Mouse (Mus musculus) embryonic stem cell, embryonic (primary cell): ENCODE measurements at regions not wholly inside any gene's neighbourhood (a gene's known extent, or its start where the extent isn't known, plus 50 kb on each side); places are given as distances from the start of the nearest gene placed in this dataset.

Source experiments
- CTCF ChIA-PET, 4 experiments: fragments of 300-600 bp in 2 of 4; fragments of 350-600 bp in 2 of 4; sonication (Branson Sonifier 250); formaldehyde crosslinking; loops; one replicate each; lab custom pipeline; 2022; ENCODE audit warnings: inconsistent platforms in 2 of 4; lab: Charles Lee
- POLR2A ChIA-PET, 4 experiments: fragments of 300-600 bp in 2 of 4; fragments of 350-600 bp in 2 of 4; sonication (Branson Sonifier 250); formaldehyde crosslinking; loops; one replicate each; lab custom pipeline; 2022; ENCODE audit warnings: antibody characterized with exemption in 4 of 4, inconsistent platforms in 1 of 4; lab: Charles Lee

DNA sequence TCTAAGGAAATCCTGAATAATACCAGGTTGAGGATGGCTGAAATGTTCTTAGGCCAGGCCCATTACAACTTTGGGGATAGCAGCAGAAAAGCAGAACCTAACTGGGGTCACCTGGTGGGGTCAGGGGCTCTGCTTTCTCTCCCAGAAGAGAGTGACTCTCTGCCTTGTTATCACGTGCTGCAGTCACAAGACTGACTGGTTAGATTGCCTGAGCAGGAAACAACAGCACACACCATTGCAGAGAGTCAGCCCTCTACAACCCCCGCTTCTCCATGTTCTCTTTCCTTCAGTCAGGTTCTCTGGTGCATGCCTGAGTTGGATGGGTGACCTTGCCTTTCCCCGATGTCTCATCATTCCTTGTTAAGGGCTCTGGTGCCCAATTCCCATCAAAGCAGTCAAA lies 91.2 kb upstream of the Hsd17b12 start:
- POLR2A ChIA-PET = interaction anchor here in 1 of 4 experiments (1.0 kb wide), 1 partner anchor 14 kb away, joined by 3 read pairs; no protein-coding TSS in a partner anchor
- CTCF ChIA-PET = no interaction called here

- POLR2A ChIA-PET = interaction anchor here (0.6 to 1.9 kb wide), 20 partner anchors 9 to 493 kb away, joined by 3 to 10 read pairs (median 4); partner anchors contain the start of gene Hsd17b12 (in 1 of the 4)
- CTCF ChIA-PET = interaction anchor here in 3 of 4 experiments (0.6 to 1.6 kb wide), 11 partner anchors 17 to 1030 kb away, joined by 3 to 5 read pairs (median 4); no protein-coding TSS in a partner anchor
These were observed 89.2 kb upstream of the Hsd17b12 start for GRCm38 (mm10) chr2:94246851-94247471.

- ChIA-PET POLR2A (interaction anchor here (0.6 to 1.9 kb wide), 14 partner anchors 9 to 655 kb away, joined by 3 to 9 read pairs (median 5); no protein-coding TSS in a partner anchor), CTCF (interaction anchor here in 3 of 4 experiments (0.6 to 1.9 kb wide), 16 partner anchors 11 to 1029 kb away, joined by 3 to 10 read pairs (median 4); partner anchors contain the start of gene Ext2 (in 1 of the 3))
These were observed 88.4 kb upstream of the Hsd17b12 start for GRCm38 (mm10) chr2:94246180-94246611.

DNA sequence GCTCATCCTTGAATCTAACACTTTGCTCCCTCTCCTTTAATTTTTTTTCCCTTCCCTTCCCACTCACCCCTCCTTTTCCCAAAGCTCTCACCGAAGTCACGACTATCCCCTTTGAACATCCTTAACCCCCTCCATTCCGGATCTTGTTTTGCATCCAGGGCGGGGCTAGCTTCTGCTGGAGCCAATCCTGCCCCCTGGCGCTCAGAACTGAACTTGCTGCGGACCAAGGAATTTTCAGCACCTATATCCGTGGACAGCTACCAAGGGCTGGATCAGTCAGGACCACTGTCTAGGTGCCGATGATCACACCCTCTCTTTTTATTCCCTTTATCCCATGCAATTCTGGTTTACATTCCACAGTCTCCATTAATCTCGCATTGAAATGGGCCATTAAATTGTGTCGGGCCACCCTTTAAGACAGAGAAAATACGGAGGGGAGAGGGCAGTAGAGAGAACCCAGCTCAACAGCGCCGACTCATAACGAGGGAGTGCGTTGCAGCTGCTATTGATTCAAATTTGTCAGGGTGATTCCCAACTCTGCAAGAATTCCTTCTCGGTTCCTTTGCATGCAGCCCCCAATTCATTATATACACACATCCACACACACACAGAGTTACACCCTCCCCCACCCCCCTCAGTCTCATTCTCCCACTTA lies 87.7 kb upstream of the Hsd17b12 start:
- POLR2A ChIA-PET = interaction anchor here in 3 of 4 experiments (0.6 to 2.2 kb wide), 13 partner anchors 10 to 209 kb away, joined by 3 to 8 read pairs (median 3); partner anchors contain the start of genes Hsd17b12 (in 3 of the 3) and Ttc17 (in 1 of the 3)

DNA sequence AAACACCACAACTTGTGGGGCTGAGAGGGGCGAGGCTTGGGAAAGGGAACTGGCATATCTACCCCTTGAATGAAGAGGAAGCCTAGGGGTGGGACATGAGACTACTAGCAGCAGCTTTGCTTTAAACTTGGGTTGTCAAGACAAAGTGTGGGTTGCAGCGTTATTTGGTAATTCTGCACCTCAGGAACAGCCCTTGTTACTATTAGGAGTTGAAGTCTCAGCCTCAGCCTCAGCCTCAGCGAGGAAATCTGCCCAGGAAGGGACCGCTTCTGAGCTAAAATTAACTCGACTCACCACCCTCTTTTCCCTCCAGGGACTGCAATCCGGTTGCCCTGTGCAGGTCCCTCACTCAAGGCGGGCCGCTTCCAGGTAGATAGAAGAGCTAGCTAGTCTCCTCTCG lies 86.4 kb upstream of the Hsd17b12 start:
- ChIA-PET POLR2A (interaction anchor here in 2 of 4 experiments (0.6 to 2.2 kb wide), 6 partner anchors 19 to 302 kb away, joined by 3 to 8 read pairs (median 4); partner anchors contain the start of gene Hsd17b12 (in 1 of the 2)), CTCF (interaction anchor here (0.8 to 1.9 kb wide), 6 partner anchors 9 to 385 kb away, joined by 3 to 10 read pairs (median 8); no protein-coding TSS in a partner anchor)

More for the DNA sequence above, 87.7 kb upstream of the Hsd17b12 start:
- CTCF ChIA-PET = interaction anchor here (0.5 to 1.9 kb wide), 37 partner anchors 8 to 459 kb away, joined by 3 to 10 read pairs (median 4); partner anchors contain the start of genes Ext2 (in 1 of the 4) and Hsd17b12 (in 1 of the 4)

- ChIA-PET POLR2A (interaction anchor here in 2 of 4 experiments (0.6 to 2.2 kb wide), 5 partner anchors 10 to 331 kb away, joined by 3 to 8 read pairs (median 4); partner anchors contain the start of gene Hsd17b12 (in 1 of the 2)), CTCF (interaction anchor here (0.6 to 0.9 kb wide), 5 partner anchors 13 to 345 kb away, joined by 3 to 5 read pairs (median 3); no protein-coding TSS in a partner anchor)
These were observed 85.5 kb upstream of the Hsd17b12 start for GRCm38 (mm10) chr2:94243053-94243916.

GRCm38 (mm10) chr2:94242406-94243052 lies 84.8 kb upstream of the Hsd17b12 start:
- ChIA-PET POLR2A (interaction anchor here in 3 of 4 experiments (0.6 to 2.4 kb wide), 12 partner anchors 10 to 330 kb away, joined by 3 to 9 read pairs (median 4); partner anchors contain the start of gene Hsd17b12 (in 1 of the 3)), CTCF (interaction anchor here in 3 of 4 experiments (0.6 to 0.7 kb wide), 5 partner anchors 17 to 371 kb away, joined by 3 to 16 read pairs (median 4); no protein-coding TSS in a partner anchor)

DNA sequence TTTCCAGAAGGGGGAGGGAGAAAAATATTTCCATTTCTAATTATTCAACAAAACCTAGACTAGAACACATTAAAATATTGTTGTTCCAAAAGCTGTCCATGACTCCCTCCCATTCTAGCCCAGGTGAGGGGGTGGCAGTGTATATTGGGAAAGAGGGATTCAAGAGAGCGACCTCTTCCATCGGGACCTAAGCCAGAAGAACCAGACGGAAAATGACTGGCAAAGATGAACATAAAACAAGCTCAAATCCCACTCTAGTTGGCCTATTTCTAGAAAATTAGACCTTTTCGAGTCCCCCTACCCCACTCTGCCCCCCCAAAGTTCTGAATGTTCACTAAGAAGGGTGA lies 84.3 kb upstream of the Hsd17b12 start:
- ChIA-PET POLR2A (interaction anchor here in 3 of 4 experiments (0.6 to 3.6 kb wide), 18 partner anchors 11 to 197 kb away, joined by 3 to 20 read pairs (median 3); partner anchors contain the start of gene Hsd17b12 (in 2 of the 3)), CTCF (interaction anchor here (0.6 to 0.8 kb wide), 8 partner anchors 16 to 371 kb away, joined by 3 to 16 read pairs (median 4); no protein-coding TSS in a partner anchor)

GRCm38 (mm10) chr2:94241301-94242050 lies 83.7 kb upstream of the Hsd17b12 start:
- CTCF ChIA-PET = interaction anchor here (0.6 to 0.8 kb wide), 6 partner anchors 16 to 239 kb away, joined by 3 to 5 read pairs (median 4); no protein-coding TSS in a partner anchor
- POLR2A ChIA-PET = interaction anchor here (0.6 to 3.6 kb wide), 18 partner anchors 11 to 599 kb away, joined by 3 to 20 read pairs (median 4); partner anchors contain the start of genes Hsd17b12 (in 2 of the 4) and Alx4 (in 1 of the 4)

DNA sequence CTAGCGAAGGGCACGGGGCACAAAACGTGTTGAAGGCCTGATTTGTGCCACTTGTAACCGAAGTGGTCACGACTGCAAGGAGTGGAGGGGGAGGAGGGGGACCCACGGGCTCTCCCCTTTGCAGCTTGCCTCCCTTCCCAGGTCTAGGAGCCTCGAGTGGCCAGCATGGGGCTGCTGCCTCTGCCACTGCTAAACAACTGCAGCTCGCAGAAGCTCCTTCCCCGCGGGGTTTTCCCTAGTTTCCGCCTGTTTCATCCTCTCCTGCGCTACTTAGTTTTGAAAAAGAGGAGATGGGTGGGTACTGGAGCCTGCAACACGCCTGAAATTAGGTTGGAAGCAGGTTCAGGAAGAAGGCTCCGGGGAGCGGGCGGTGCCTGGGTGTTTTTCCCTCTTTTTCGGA lies 82.6 kb upstream of the Hsd17b12 start:
- CTCF ChIA-PET = no interaction called here
- POLR2A ChIA-PET = interaction anchor here (0.7 to 3.6 kb wide), 10 partner anchors 20 to 1727 kb away, joined by 3 to 20 read pairs (median 4); partner anchors contain the start of genes Hsd17b12 (in 2 of the 4) and Alx4 (in 1 of the 4)

DNA sequence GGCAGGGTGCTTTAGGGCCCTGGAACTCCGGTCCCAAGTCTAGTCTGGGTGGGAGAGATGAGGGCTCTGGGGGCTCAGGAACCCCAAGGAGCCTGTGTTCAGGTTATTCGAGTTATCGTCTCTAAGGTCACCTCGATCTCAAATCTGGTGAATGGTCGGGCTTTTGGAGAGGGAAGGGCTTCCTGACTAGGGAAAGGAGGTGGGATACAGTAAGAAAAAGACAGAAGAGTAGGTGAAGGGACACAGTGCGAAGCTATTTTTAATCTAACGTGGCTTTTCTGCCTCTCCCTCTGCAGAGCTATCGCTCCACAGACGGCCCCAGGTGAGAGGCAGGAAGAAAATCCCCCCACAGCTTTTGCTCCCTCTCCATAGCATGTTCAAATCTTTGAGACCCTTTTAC lies 81.8 kb upstream of the Hsd17b12 start:
- POLR2A ChIA-PET = interaction anchor here in 3 of 4 experiments (0.7 to 3.6 kb wide), 8 partner anchors 20 to 96 kb away, joined by 3 to 20 read pairs (median 3); partner anchors contain the start of gene Hsd17b12 (in 2 of the 3)
- CTCF ChIA-PET = interaction anchor here in 2 of 4 experiments (0.6 to 1.4 kb wide), 2 partner anchors 9 to 185 kb away, joined by 3 to 10 read pairs; no protein-coding TSS in a partner anchor

DNA sequence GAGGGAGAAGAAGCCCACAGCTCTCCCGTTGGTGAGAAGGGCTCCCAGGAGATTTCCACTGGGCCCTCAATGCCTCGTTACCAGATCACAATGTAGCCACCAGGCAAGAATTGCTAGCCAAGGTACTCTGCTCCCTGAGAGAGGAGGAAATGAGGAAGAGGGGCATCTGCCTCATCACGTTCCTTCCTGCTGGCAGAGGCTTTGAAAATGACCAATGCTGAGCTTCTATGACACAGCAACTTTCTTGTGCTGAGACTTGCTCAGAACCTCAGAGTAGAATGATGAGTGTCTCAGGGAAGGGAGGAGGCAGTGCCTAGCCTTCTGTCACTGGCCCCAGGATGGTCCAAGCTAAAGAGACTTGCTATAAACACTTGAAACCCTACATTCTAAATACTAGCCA lies 78.7 kb upstream of the Hsd17b12 start:
- ChIA-PET POLR2A (interaction anchor here in 1 of 4 experiments (2.2 kb wide), 1 partner anchor 11 kb away, joined by 8 read pairs; no protein-coding TSS in a partner anchor), CTCF (no interaction called here)

DNA sequence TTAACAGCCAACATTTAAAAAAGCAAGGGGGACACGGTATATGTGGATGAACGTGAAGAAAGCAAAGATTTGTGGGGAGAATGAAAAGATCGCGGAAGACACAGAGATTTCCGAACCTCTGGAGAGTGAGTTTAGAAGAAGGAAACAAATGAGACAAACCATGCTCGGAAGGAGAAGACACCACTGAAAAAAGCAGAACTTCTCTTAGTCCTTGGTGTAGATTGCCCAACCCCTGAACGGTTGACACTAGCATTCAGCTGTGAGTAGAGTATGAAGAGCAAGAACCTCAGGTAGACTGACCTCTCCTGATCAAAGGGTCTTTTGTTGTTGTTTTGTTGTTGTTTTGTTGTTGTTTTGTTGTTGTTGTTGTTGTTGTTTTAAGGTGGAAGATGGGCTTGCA lies 75.8 kb upstream of the Hsd17b12 start:
- POLR2A ChIA-PET = no interaction called here
- CTCF ChIA-PET = no interaction called here

DNA sequence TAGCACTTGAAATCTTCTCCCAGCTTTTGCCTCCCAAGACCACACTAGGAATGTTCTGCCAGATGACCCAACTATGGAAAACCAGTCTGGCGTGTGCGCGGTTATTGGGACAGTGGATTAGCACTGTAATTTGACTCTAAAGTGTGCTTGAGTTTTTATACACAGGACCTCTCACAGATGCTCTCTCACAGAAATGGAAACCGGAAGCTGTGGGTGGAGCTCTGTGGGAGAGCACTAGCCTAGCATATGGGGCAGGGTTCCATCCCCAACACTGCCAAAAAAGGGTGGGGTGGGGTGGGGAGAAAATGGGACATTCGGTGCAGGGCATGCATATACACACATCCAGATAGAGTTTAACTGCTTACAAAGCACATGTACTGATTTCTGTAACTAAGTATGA lies 61.7 kb upstream of the Hsd17b12 start:
- POLR2A ChIA-PET = interaction anchor here in 3 of 4 experiments (0.5 to 1.4 kb wide), 5 partner anchors 20 to 70 kb away, joined by 3 to 4 read pairs (median 3); no protein-coding TSS in a partner anchor
- CTCF ChIA-PET = interaction anchor here in 2 of 4 experiments (1.2 to 1.6 kb wide), 2 partner anchors 26 kb away, joined by 3 to 4 read pairs; no protein-coding TSS in a partner anchor

DNA sequence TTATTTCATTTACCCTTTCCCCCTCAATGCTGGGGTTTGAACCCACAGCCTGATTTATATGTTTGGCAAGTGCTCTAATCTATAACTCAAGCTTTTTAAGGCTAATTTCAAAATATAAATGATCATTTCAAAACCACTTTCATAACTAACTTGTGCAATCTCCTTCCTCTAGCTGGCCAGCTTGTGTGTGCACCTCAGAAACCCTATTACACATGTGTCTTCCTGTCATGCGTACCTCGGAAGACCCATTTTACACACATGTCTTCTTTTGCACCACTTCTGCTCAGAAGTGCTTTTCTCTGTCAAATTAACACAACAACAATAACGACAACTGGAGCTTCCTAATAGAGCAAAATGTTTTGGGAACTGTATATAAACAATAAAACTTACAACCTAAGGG lies 59.7 kb upstream of the Hsd17b12 start:
- CTCF ChIA-PET = no interaction called here
- POLR2A ChIA-PET = interaction anchor here in 1 of 4 experiments (1.2 kb wide), 1 partner anchor 13 kb away, joined by 3 read pairs; no protein-coding TSS in a partner anchor

- ChIA-PET CTCF (no interaction called here), POLR2A (interaction anchor here in 1 of 4 experiments (0.5 kb wide), 1 partner anchor 42 kb away, joined by 3 read pairs; no protein-coding TSS in a partner anchor)
These were observed 57.7 kb upstream of the Hsd17b12 start for GRCm38 (mm10) chr2:94215455-94215854.
